10 mouse cellular contexts compared by ENCODE assay signal in the genomic region with DNA sequence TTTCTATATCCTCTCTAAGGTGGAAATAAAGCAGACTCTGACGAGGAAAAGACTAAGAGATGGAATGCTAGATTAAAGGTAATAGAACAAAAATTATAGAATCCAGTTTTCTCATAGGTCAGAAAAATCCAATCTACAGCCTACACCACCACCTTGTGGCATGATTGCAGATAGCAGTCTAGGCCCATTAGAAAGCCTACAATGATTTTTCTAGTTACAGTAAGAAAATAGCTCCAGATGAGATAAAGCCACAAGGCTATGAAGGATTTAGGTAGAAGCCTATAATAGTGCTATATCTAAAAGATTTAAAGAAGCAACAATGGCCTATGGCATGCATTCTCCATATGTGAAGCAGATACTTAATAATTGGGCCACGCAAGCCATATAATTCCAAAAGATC. TPM values are rescaled to one million over a fixed set of nuclear protein-coding genes. Genes with fewer than 3 reads are reported as not detected.
DNase-seq lines count a peak whose midpoint lies in the region; ATAC-seq and TF ChIP-seq lines count a peak whose summit lies in the region.
"Had no signal": no experiment of that assay in that cellular context is flagged by ENCODE, and none has a peak within 500 bp of the region (broad histone marks: within the 10 kb centered on the region; RNA-seq: fewer than 3 reads in every experiment).

No protein-coding gene starts in this region.

- TF ChIP-seq POLR2A in ES-Bruce4 (IDR thresholded peaks at IDR 0.05; ENCODE audit: insufficient read depth, low read length), result no peak

- peak; percentile 70 for DNase-seq in adipocyte (ENCODE audit: low spot score)
- peak; percentile 79 for DNase-seq in forebrain, embryonic 14.5 days (ENCODE audit: low spot score)
- DNase-seq in layer of hippocampus, postnatal 10 days (ENCODE audit: low spot score in 2 of 2), result peak; percentile 72 to 79
- DNase-seq in urinary bladder, adult 2 months (ENCODE audit: low spot score), result no peak

- TF ChIP-seq EP300 in ES-Bruce4 (IDR thresholded peaks at IDR 0.05; ENCODE audit: insufficient read depth, low read depth, low read length), result no peak

- no peak overlapping the region for H3K27ac ChIP-seq in intestine, postnatal 0 days (ENCODE audit: low read depth, low read length)
- H3K27ac ChIP-seq in intestine, embryonic 16.5 days (ENCODE audit: low read length), result no peak overlapping the region
- H3K27ac ChIP-seq in ES-Bruce4 (ENCODE audit: insufficient read depth, low read length), result no peak overlapping the region
- H3K27ac ChIP-seq in forebrain, embryonic 14.5 days (ENCODE audit: low read depth, low read length), result no peak overlapping the region
- no peak overlapping the region for H3K27ac ChIP-seq in neural tube, embryonic 13.5 days (replicated peaks)
- H3K27ac ChIP-seq: liver, embryonic 15.5 days had no signal

- H3K9ac ChIP-seq in intestine, postnatal 0 days (ENCODE audit: low read depth, low read length), result no peak overlapping the region
- H3K9ac ChIP-seq in intestine, embryonic 16.5 days (ENCODE audit: low read depth, low read length), result no peak overlapping the region
- no peak overlapping the region for H3K9ac ChIP-seq in ES-Bruce4 (ENCODE audit: low read depth, poor library complexity, severe bottlenecking)
- no peak overlapping the region for H3K9ac ChIP-seq in forebrain, embryonic 14.5 days (ENCODE audit: low read length)
- H3K9ac ChIP-seq in neural tube, embryonic 13.5 days, result no peak overlapping the region
- H3K9ac ChIP-seq: liver, embryonic 15.5 days had no signal

- no peak overlapping the region for H3K4me2 ChIP-seq in intestine, postnatal 0 days (replicated peaks; ENCODE audit: low read depth)
- no peak overlapping the region for H3K4me2 ChIP-seq in intestine, embryonic 16.5 days (ENCODE audit: low read depth, low read length)
- no peak overlapping the region for H3K4me2 ChIP-seq in forebrain, embryonic 14.5 days (ENCODE audit: low read length)
- H3K4me2 ChIP-seq in neural tube, embryonic 13.5 days, result no peak overlapping the region
- H3K4me2 ChIP-seq: liver, embryonic 15.5 days had no signal

- no peak overlapping the region for H3K4me3 ChIP-seq in intestine, postnatal 0 days (ENCODE audit: low read depth, low read length)
- no peak overlapping the region for H3K4me3 ChIP-seq in intestine, embryonic 16.5 days (ENCODE audit: low read length)
- H3K4me3 ChIP-seq in ES-Bruce4 (ENCODE audit: low read depth, low read length), result no peak overlapping the region
- H3K4me3 ChIP-seq in forebrain, embryonic 14.5 days (ENCODE audit: low read depth, low read length), result no peak overlapping the region
- no peak overlapping the region for H3K4me3 ChIP-seq in neural tube, embryonic 13.5 days
- H3K4me3 ChIP-seq: erythroblast, embryonic 14.5 days; liver, embryonic 15.5 days had no signal

- TF ChIP-seq CTCF in intestine, postnatal 0 days (IDR thresholded peaks at IDR 0.05; ENCODE audit: low read depth), result peak; percentile 78
- peak; percentile 20 for TF ChIP-seq CTCF in ES-Bruce4 (IDR thresholded peaks at IDR 0.05; ENCODE audit: low read depth, low read length)

- no peaks in the 10 kb centered on the region for H3K4me1 ChIP-seq in intestine, postnatal 0 days (replicated peaks; ENCODE audit: control insufficient read depth, insufficient read depth, low read length)
- H3K4me1 ChIP-seq in intestine, embryonic 16.5 days (ENCODE audit: control insufficient read depth, insufficient read depth, low read length), result no peaks in the 10 kb centered on the region
- H3K4me1 ChIP-seq in ES-Bruce4 (ENCODE audit: control insufficient read depth, insufficient read depth, low read length), result no peaks in the 10 kb centered on the region
- H3K4me1 ChIP-seq in forebrain, embryonic 14.5 days (ENCODE audit: control insufficient read depth, insufficient read depth, low read length), result no peaks in the 10 kb centered on the region
- no peaks in the 10 kb centered on the region for H3K4me1 ChIP-seq in neural tube, embryonic 13.5 days (replicated peaks)
- H3K4me1 ChIP-seq: liver, embryonic 15.5 days had no signal

- WGBS in intestine, postnatal 0 days, result 54% methylated on average over 2 of the region's 2 CpGs
- 64% methylated on average over 2 of the region's 2 CpGs for WGBS in intestine, embryonic 16.5 days
- WGBS in forebrain, embryonic 14.5 days, result 57% methylated on average over 2 of the region's 2 CpGs
- WGBS in neural tube, embryonic 13.5 days, result 62% methylated on average over 2 of the region's 2 CpGs

- ATAC-seq in intestine, postnatal 0 days, result no peak
- no peak for ATAC-seq in intestine, embryonic 16.5 days
- ATAC-seq in forebrain, embryonic 14.5 days, result peak; percentile 43
- ATAC-seq in neural tube, embryonic 13.5 days (ENCODE audit: low read depth), result peak; percentile 15; the same call in 1 of the 2 replicates

- H3K36me3 ChIP-seq in intestine, postnatal 0 days (ENCODE audit: control insufficient read depth, insufficient read depth), result no peaks in the 10 kb centered on the region
- H3K36me3 ChIP-seq in intestine, embryonic 16.5 days (ENCODE audit: control insufficient read depth, insufficient read depth, low read length), result no peaks in the 10 kb centered on the region
- no peaks in the 10 kb centered on the region for H3K36me3 ChIP-seq in ES-Bruce4 (ENCODE audit: control insufficient read depth, insufficient read depth, low read length, poor library complexity, severe bottlenecking)
- no peaks in the 10 kb centered on the region for H3K36me3 ChIP-seq in forebrain, embryonic 14.5 days (ENCODE audit: control insufficient read depth, insufficient read depth, low read length)
- H3K36me3 ChIP-seq in neural tube, embryonic 13.5 days, result no peaks in the 10 kb centered on the region
- H3K36me3 ChIP-seq: liver, embryonic 15.5 days had no signal

- H3K27me3 ChIP-seq in intestine, postnatal 0 days (replicated peaks; ENCODE audit: control insufficient read depth, insufficient read depth, low read length), result no peaks in the 10 kb centered on the region
- no peaks in the 10 kb centered on the region for H3K27me3 ChIP-seq in intestine, embryonic 16.5 days (replicated peaks; ENCODE audit: control insufficient read depth, insufficient read depth, low read length)
- no peaks in the 10 kb centered on the region for H3K27me3 ChIP-seq in ES-Bruce4 (ENCODE audit: control insufficient read depth, insufficient read depth, low read length, poor library complexity, severe bottlenecking)
- H3K27me3 ChIP-seq in forebrain, embryonic 14.5 days (replicated peaks; ENCODE audit: control insufficient read depth, insufficient read depth, low read length), result no peaks in the 10 kb centered on the region
- no peaks in the 10 kb centered on the region for H3K27me3 ChIP-seq in neural tube, embryonic 13.5 days
- H3K27me3 ChIP-seq: liver, embryonic 15.5 days had no signal

- H3K9me3 ChIP-seq in intestine, postnatal 0 days (ENCODE audit: control insufficient read depth), result no peaks in the 10 kb centered on the region
- H3K9me3 ChIP-seq in intestine, embryonic 16.5 days (ENCODE audit: control insufficient read depth, low read length), result no peaks in the 10 kb centered on the region
- H3K9me3 ChIP-seq in ES-Bruce4 (replicated peaks; ENCODE audit: control insufficient read depth, insufficient read depth, low read length, poor library complexity, severe bottlenecking), result no peaks in the 10 kb centered on the region
- no peaks in the 10 kb centered on the region for H3K9me3 ChIP-seq in forebrain, embryonic 14.5 days (replicated peaks; ENCODE audit: control insufficient read depth, low read length)
- H3K9me3 ChIP-seq in neural tube, embryonic 13.5 days, result no peaks in the 10 kb centered on the region
- H3K9me3 ChIP-seq: liver, embryonic 15.5 days had no signal

RNA-seq across cellular contexts. Expression of a gene that starts 13.6 kb away (rescaled TPM):
- not detected in 2 replicates for polyA plus RNA-seq in intestine, postnatal 0 days (2015; fragmentation: Nextera tagmentation; extraction: Ambion mirVana)
- not detected in 2 replicates for polyA plus RNA-seq in intestine, embryonic 16.5 days (2015; fragmentation: Nextera tagmentation; extraction: Ambion mirVana)
- not detected in 2 replicates for polyA plus RNA-seq in ES-Bruce4 (2011; ENCODE audit: insufficient read depth, insufficient read length, low read depth, missing spikeins)
- polyA plus RNA-seq in forebrain, embryonic 14.5 days (2014; fragmentation: Nextera tagmentation; extraction: Ambion mirVana), result not detected in 2 replicates
- not detected for total RNA-seq in layer of hippocampus, postnatal 10 days (2021)
- polyA plus RNA-seq in neural tube, embryonic 13.5 days (2015; fragmentation: Nextera tagmentation; extraction: Ambion mirVana), result not detected in 2 replicates
- not detected in 2 replicates for polyA plus RNA-seq in urinary bladder, adult 2 months (2012; rRNA removed)
- polyA plus RNA-seq: erythroblast, embryonic 14.5 days; liver, embryonic 15.5 days had no signal

Comparison
In these comparisons a context has a peak if more than half of its experiments do, and no peak if none do; other contexts are left out.
1. ATAC-seq: peak in forebrain, embryonic 14.5 days (single experiment) and neural tube, embryonic 13.5 days (single experiment); none in intestine, postnatal 0 days (single experiment) and intestine, embryonic 16.5 days (single experiment).